Mouse (Mus musculus) myocyte (in vitro differentiated cells): Measurements from ENCODE around the gene Insc. TPM values are rescaled to one million over a fixed set of nuclear protein-coding genes. Genes with fewer than 3 reads are reported as not detected.

ENCODE experiments used
- H3K27me3 ChIP-seq: one replicate; pipeline ENCODE4 v1.6.1; 2011; ENCODE audit not compliant: control insufficient read depth, insufficient read depth, insufficient read length
- H3K36me3 ChIP-seq: one replicate; pipeline ENCODE4 v1.6.1; 2011; ENCODE audit not compliant: control insufficient read depth, insufficient read depth
- H3K4me2 ChIP-seq: one replicate; pipeline ENCODE4 v1.6.1; 2011; ENCODE audit warnings: low read depth, control low read depth
- H3K4me3 ChIP-seq: one replicate; pipeline ENCODE4 v1.5.1; 2011; ENCODE audit warnings: mild to moderate bottlenecking, control low read depth, moderate library complexity
- H3K79me2 ChIP-seq: one replicate; pipeline ENCODE4 v1.6.1; 2011; ENCODE audit not compliant: control insufficient read depth, insufficient read depth
- H3ac ChIP-seq: one replicate; pipeline ENCODE4 v1.6.1; 2011; ENCODE audit not compliant: control insufficient read depth, insufficient read length
- CEBPB ChIP-seq: IDR thresholded peaks from 2 replicates; pipeline ENCODE4 v1.6.1; 2011; ENCODE audit warnings: mild to moderate bottlenecking, moderate library complexity; ENCODE audit not compliant: poor library complexity, insufficient read depth, severe bottlenecking
- E2F4 ChIP-seq: IDR thresholded peaks from one replicate; pipeline ENCODE4 v1.6.1; 2011; ENCODE audit warnings: mild to moderate bottlenecking, control low read depth, moderate library complexity; ENCODE audit not compliant: insufficient read depth
- MAX ChIP-seq: IDR thresholded peaks from one replicate; pipeline ENCODE4 v1.6.1; 2011; ENCODE audit warnings: low read depth, mild to moderate bottlenecking, control low read depth
- MYOD1 ChIP-seq, 3 experiments: IDR thresholded peaks; one replicate each; pipeline ENCODE4 v1.6.1; 2011; ENCODE audit warnings: control low read depth in 2 of 3, low read depth in 2 of 3, mild to moderate bottlenecking in 2 of 3, moderate library complexity in 1 of 3; ENCODE audit not compliant: insufficient read length in 2 of 3, control insufficient read depth in 1 of 3
- MYOG ChIP-seq, 3 experiments: IDR thresholded peaks; one replicate each; pipeline ENCODE4 v1.6.1; 2011; ENCODE audit warnings: control low read depth in 2 of 3, low read depth in 2 of 3, mild to moderate bottlenecking in 2 of 3; ENCODE audit not compliant: insufficient read length in 2 of 3, control insufficient read depth in 1 of 3, insufficient read depth in 1 of 3
- POLR2A ChIP-seq: IDR thresholded peaks from one replicate; pipeline ENCODE4 v1.6.1; 2011; ENCODE audit warnings: low read depth, mild to moderate bottlenecking, control low read depth, moderate library complexity; ENCODE audit not compliant: insufficient read length
- POLR2AphosphoS2 ChIP-seq: IDR thresholded peaks from one replicate; pipeline ENCODE4 v1.6.1; 2011; ENCODE audit warnings: low read depth, control low read depth; ENCODE audit not compliant: insufficient read length
- REST ChIP-seq: IDR thresholded peaks from one replicate; pipeline ENCODE4 v1.6.1; 2011; ENCODE audit warnings: mild to moderate bottlenecking, control low read depth, moderate library complexity; ENCODE audit not compliant: insufficient read depth, insufficient read length
- SRF ChIP-seq: IDR thresholded peaks from one replicate; pipeline ENCODE4 v1.6.1; 2011; ENCODE audit warnings: low read depth; ENCODE audit not compliant: control insufficient read depth, insufficient read length
- TCF12 ChIP-seq: IDR thresholded peaks from one replicate; pipeline ENCODE4 v1.6.1; 2011; ENCODE audit warnings: mild to moderate bottlenecking, control low read depth; ENCODE audit not compliant: poor library complexity, insufficient read depth, severe bottlenecking
- TCF3 ChIP-seq: IDR thresholded peaks from one replicate; pipeline ENCODE4 v1.6.1; 2011; ENCODE audit warnings: low read depth, control low read depth; ENCODE audit not compliant: insufficient read length
- USF1 ChIP-seq: IDR thresholded peaks from one replicate; pipeline ENCODE4 v1.6.1; 2011; ENCODE audit warnings: low read depth, mild to moderate bottlenecking, control low read depth, moderate library complexity
- polyA plus RNA-seq: library from polyadenylated mRNA; unstranded; fragments of >200 nt; fragmentation: generic; extraction: Trizol; gene quantifications from one replicate; pipeline ENCODE4 v1.2.1, GENCODE M21; 2012; ENCODE audit warnings: missing spikeins

The Insc gene
- polyA plus RNA-seq, 1 experiment: 0.18 TPM

GRCm38 (mm10) chr7:114854169-114854568 is 110.7 kb downstream of the Insc start:
- no peaks in the 10 kb centered on the region for H3K27me3 ChIP-seq
- no peak overlapping the region for H3K4me2 ChIP-seq
- no peak overlapping the region for H3ac ChIP-seq
- no peaks in the 10 kb centered on the region for H3K36me3 ChIP-seq
- H3K79me2 ChIP-seq: no peaks in the 10 kb centered on the region
- no peak overlapping the region for H3K4me3 ChIP-seq
- TF ChIP-seq REST (no peak), TCF12 (no peak), E2F4 (no peak), POLR2AphosphoS2 (no peak), MYOG (IDR thresholded peaks at IDR 0.05; ENCODE audit: control insufficient read depth in 1 of 3, insufficient read depth in 1 of 3, insufficient read length in 2 of 3, low read depth in 2 of 3) (no peak), MAX (no peak), USF1 (no peak), SRF (no peak), CEBPB (no peak), POLR2A (no peak), TCF3 (no peak), MYOD1 (IDR thresholded peaks at IDR 0.05; ENCODE audit: control insufficient read depth in 1 of 3, insufficient read length in 2 of 3, low read depth in 2 of 3) (no peak)

DNA sequence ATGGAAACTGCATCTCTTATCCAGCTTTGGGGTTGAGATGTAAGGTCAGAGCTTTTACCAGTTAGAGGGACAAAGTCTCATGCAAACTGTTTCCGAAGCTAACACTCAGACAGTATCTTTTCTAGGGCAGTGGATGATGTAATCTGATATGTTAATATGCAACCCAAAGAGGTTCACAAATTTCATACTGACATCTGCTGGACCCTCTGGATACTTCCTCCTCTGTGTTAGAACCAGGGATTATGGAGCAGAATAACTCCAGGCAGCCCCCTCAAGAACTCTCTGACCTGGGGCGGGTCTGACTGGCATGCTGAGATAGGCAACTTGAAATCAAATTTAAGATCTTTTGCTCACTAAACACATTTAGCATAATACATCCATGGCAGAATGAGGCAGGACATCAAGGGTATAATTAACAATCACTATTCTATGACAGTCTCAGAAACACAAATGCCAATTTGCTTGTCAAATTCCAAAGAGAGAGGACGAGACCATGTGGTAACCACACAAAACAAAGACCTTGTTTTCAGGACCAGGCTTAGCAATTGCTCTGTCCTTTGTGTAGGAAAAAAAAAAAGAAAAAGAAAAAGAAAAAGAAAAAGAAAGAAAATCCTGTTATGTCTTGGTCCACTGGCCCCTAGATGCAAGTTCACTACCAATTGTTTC is 117.5 kb downstream of the Insc start:
- H3K27me3 ChIP-seq: peaks cover 7% of the 10 kb centered on the region
- peak overlapping the region; percentile 42 for H3K4me2 ChIP-seq
- H3K36me3 ChIP-seq: no peaks in the 10 kb centered on the region
- no peak overlapping the region for H3K4me3 ChIP-seq
- TF ChIP-seq CEBPB (peak; percentile 90), USF1 (no peak)
- H3K79me2 ChIP-seq: no peaks in the 10 kb centered on the region
- H3ac ChIP-seq: no peak overlapping the region

DNA sequence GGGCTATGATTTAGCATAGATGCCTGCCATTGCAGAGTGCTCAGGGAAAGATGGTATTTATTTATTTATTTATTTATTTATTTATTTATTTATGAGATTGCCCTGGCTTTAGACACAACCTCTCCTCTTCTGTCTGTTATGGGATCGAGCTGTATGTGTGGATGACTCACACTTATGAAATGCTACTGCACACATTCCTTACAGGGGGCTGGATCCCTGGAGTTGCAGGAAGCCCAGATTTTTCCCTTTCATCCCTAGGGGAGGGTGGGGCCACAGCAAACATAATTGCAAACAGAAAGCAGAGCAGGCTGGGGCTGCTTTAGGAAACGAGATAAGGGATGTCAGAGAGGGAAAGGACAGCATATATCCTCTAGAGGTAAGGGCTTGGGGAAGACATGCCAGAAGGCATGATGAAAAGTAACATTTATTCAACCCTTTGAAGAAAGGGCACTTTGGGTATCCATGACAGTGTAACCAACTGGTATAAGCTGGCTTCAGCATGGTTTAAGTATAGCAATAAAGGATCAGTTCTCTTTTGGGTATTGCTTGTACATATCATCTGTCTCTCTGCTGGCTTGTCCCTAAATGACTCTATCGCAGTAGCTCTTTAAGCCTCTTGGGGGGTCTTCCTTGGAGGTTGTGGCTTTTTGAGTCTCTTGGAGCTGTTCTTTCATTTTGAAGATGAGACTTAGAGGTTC is 130.0 kb downstream of the Insc start:
- H3K27me3 ChIP-seq: no peaks in the 10 kb centered on the region
- H3K4me2 ChIP-seq: peak overlapping the region; percentile 30
- no peaks in the 10 kb centered on the region for H3K79me2 ChIP-seq
- H3K36me3 ChIP-seq: no peaks in the 10 kb centered on the region
- H3ac ChIP-seq: no peak overlapping the region
- no peak for TF ChIP-seq MAX
- no peak overlapping the region for H3K4me3 ChIP-seq

GRCm38 (mm10) chr7:114874032-114874441 is 130.5 kb downstream of the Insc start:
- H3K27me3 ChIP-seq: no peaks in the 10 kb centered on the region
- no peaks in the 10 kb centered on the region for H3K36me3 ChIP-seq
- H3K4me2 ChIP-seq: no peak overlapping the region
- TF ChIP-seq E2F4 (no peak), MAX (no peak), MYOD1 (IDR thresholded peaks at IDR 0.05; ENCODE audit: control insufficient read depth in 1 of 3, insufficient read length in 2 of 3, low read depth in 2 of 3) (no peak), TCF3 (no peak), USF1 (no peak), REST (no peak), POLR2AphosphoS2 (no peak), TCF12 (no peak), CEBPB (no peak), MYOG (IDR thresholded peaks at IDR 0.05; ENCODE audit: control insufficient read depth in 1 of 3, insufficient read depth in 1 of 3, insufficient read length in 2 of 3, low read depth in 2 of 3) (no peak)
- no peaks in the 10 kb centered on the region for H3K79me2 ChIP-seq
- H3ac ChIP-seq: no peak overlapping the region
- no peak overlapping the region for H3K4me3 ChIP-seq

GRCm38 (mm10) chr7:114874579-114874978 is 131.1 kb downstream of the Insc start:
- Histone ChIP-seq H3K4me2 (no peak overlapping the region), H3K36me3 (no peaks in the 10 kb centered on the region), H3K79me2 (no peaks in the 10 kb centered on the region), H3K27me3 (no peaks in the 10 kb centered on the region), H3K4me3 (no peak overlapping the region), H3ac (no peak overlapping the region)
- TF ChIP-seq USF1 (no peak), E2F4 (no peak), MYOG (IDR thresholded peaks at IDR 0.05; ENCODE audit: control insufficient read depth in 1 of 3, insufficient read depth in 1 of 3, insufficient read length in 2 of 3, low read depth in 2 of 3) (no peak), SRF (no peak), MAX (no peak)
